Mouse (Mus musculus) kidney, adult 11 months (tissue): ENCODE measurements around the gene Traf5.

ENCODE experiments used
- DNase-seq: peaks from one replicate; pipeline ENCODE4 v3.0.0; 2022

The Traf5 gene

DNA sequence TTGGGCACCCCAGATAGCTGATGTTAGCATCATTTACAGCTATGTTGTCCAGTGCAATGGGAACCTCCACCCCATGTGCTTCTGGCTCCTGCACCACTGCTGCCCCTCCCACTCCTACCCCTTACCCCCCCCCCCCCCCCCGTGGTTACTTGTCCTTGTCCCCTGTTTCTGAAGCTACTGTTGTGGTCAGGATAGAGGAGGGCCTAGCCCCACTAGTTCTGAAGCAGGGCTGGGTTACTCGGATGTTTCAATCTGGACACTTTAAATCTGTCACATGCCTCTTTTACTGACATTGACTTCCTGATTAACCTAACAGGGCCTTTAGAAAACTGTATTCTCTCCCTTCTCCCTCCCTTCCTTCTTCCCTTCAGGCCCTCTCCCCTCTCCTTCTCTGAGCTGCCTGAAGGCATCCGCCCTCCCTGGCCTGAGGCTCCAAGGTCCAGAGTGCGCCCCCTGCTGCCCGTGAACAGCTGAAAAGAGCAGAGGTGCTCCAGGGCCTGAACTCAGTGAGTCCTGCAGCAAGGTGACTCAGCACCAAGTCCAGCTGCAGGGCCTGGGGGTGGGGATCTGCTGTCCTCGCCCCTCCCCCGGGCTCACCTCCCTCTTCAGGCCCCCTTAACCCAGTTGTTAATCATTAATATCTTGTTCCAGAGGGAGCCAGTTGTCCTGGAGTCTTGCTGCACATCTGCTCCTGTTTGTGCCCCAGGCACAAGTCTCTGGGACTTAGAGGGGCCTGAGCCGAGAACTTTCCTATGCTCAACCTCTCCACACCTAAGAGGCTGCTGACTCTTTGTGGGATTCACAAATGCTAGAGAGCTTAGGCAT lies 128.2 kb downstream of the Traf5 start:
- DNase-seq, result peak; percentile 93

DNA sequence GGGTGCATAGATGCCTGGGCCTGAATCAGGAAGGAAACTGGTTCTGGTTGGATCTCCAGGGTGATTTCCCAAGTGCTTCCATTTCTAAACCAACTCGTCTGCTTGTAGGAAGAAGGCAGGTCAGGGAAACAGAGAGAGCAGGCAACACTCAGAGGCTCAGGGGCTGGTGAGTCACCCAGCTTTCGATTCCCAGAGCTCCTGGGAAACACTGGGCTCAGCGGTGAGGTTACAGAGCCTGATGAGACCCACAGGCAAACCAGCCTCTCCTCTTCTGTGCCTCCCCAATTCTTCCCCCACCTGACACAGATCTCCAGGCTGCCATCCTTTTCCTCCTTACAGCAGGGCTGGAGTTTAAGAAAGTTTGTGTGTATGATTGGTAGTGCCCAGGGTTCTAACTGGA lies 128.9 kb downstream of the Traf5 start:
- no peak for DNase-seq

DNA sequence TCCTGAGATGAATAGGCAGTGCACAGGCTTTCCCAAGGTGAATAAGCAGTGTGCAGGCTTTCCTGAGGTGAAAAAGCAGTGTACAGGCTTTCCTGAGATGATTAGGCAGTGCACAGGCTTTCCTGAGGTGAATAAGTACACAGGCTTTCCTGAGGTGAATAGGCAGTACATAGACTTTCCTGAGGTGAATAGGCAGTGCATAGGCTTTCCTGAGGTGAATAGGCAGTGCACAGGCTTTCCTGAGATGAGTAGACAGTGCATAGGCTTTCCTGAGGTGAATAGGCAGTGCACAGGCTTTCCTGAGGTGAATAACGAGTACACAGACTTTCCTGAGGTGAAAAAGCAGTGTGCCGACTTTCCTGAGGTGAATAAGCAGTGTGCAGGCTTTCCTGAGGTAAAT lies 131.4 kb downstream of the Traf5 start:
- no peak for DNase-seq

DNA sequence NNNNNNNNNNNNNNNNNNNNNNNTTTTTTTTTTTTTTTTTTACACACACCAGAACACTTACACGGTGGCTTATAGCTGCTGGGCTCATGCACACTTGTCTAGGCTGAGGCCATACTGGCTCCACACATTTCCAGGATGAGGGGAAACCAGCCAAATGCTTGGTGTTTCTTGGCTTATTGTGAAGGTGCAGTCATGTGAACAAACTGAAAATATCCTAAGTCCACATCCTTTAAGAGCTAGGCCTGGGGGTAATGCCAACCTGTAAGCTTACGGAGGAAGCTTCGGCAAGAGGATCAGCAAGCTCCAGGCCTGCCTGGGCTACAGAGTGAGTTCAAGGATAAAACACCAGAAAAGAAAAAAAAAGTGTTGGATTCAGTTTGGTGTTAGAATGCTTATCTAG lies 135.0 kb downstream of the Traf5 start:
- peak; percentile 78 for DNase-seq

DNA sequence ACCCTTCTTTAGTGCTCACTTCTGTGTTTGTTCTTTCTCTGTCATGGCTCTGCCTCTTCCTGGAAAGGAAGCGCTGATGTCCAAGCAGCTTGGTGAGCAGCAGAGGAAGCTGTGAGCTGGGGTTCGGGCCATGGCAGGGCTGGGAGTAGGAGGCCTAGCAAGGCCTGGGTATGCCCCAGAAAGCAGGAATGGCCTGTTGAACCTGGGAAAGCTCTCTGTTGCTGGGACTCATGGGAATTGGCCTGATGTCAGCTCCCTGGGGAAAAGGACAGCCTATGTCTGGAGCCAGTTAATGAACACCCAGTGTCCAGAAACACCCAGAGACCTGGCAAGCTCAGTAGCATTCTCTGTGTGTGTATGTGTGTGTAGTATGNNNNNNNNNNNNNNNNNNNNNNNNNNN lies 135.5 kb downstream of the Traf5 start:
- peak; percentile 91 for DNase-seq

DNA sequence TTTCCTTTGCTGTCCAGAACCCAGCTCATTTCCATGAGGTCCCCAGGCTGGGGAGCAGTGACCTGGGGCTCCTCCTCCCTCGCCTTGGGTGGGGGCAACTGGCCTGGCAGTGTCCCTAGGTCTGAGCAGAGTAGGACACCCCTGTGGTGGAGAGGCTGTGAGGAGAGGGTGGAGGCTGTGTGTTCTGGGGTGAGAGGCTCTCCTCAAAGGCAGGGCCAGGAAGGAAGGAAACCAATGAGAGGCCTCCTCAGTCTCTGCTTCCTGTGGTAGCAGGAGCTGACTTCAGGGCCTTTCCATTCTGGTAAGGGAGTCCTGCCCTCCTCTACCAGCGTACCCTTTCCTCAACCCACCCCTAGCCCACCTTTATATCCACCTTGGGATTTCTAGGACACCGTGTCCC lies 136.1 kb downstream of the Traf5 start:
- peak; percentile 57 for DNase-seq

DNA sequence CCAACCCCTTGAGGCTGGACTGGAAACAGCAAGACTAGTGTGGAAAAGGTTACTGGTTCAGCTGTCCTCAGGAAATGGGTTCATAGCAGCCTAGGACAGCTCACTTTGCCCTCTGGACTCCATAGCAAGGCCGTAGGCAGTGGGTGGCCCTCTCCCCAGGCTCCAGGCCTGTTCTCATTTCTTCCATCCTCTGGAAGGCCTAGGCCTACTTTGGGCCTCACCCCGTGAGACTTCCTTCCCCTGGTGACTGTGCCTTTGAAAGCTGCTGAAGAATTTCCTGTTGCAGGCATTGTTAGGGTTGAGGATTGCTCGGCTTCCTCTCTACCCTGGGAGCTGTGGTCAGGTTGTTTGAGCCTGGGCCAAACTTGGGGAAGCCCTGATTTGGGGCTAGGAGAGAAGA lies 137.3 kb downstream of the Traf5 start:
- DNase-seq, result peak; percentile 63

DNA sequence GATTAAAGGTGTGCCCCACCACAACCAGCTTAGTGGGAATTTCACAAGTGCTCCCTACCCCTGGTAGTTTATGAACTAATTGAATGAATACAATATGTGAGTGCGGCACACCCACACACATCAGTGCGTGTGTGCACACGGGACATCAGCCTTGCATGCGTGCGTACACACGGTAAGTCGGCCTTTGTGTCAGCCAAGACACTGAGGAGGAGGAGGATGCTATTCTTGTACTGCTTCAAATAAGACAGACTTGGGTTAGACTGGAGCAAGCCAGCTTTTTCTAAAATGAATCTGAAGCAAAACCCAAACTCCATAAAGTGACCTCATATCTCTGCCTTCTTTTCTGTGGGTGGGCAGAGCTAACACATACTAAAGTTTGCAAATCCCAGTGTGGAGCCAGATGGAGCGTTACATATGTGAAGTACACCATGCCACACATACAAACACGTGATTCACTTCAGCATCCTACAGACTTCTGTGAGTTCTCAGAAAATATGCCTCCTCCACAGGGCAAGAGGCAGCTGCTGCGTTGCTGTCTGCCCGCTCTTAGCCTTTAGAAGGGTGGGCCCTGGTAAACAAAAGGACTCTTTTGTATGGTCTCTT lies 139.5 kb downstream of the Traf5 start:
- DNase-seq, result no peak

DNA sequence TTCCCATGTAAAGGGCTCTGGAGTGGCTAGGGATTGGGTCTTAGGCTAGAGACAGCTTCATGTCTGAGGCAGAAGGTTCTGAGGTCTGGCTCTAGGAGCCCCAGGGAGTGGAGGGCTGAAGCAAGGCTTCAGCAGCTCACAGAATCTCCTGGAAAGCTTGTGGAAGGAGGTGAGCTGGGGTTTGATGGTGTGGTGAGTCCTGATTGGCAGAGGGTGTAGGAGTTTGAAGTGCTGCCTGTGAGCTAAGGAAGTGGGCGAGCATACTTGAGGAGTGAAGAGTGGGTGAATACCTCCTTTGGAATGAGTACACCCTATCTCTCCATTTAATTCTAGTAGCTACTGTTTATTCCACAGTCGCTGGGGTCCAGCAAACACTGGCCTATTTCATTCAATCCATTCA lies 141.7 kb downstream of the Traf5 start:
- no peak for DNase-seq

DNA sequence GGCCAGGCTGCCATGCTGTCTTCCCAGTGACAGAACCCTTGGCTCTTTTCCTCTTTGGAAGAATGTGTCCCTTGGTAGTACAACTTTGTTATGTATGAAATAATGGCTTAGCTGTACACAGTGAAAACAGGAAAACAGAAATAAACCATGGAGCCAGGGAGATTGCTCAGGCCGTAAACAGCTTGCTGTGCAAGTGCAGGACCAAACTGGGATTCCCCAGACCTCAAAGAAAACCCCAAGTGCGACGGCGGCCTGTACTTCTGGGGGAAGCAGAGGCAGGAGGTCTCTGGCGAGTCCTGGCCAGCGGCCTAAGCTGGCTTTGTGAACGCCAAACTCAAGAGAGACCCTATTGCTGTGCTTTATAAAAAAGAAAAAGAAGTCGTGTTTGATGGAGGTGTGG lies 143.8 kb downstream of the Traf5 start:
- DNase-seq, result no peak

DNA sequence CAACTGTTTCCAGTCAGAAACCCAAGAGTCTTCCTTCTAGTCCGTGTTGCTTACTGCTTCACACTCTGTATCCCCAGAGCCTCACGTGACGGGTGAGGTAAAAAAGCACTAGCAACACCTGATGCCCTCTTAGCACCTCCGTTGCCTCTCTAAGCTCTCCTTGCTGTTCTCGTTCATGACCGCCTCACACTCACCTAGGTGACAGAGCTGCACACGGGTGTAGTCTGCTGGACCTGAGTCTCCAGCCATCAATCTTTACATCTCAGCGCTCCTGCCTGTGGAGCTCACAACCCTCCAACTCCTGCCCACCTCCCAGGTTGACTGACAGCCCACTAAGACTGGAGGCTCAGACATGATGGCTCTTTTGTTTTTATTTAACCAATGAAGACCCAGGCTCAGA lies 144.6 kb downstream of the Traf5 start:
- DNase-seq, result no peak
